Mouse (Mus musculus) forebrain, embryonic 14.5 days (tissue): ENCODE measurements around the gene Msmp. TPM values are rescaled to one million over a fixed set of nuclear protein-coding genes. Genes with fewer than 3 reads are reported as not detected.

Experiments
- ATAC-seq: fragments of 200-750 bp; cut with Nextera tagmentation; 2 replicates; pipeline ENCODE4 v1.8.0; 2017; ENCODE audit warnings: mild to moderate bottlenecking, moderate library complexity
- DNase-seq: peaks from one replicate; pipeline ENCODE4 v3.0.0-alpha.2; 2015; ENCODE audit warnings: low spot score
- H3K27ac ChIP-seq: fragments of 300-500 bp; sonication (generic); 2 replicates; pipeline ENCODE4 v1.5.1; 2014; ENCODE audit warnings: low read depth, mild to moderate bottlenecking, control low read depth, low read length, moderate library complexity
- H3K27me3 ChIP-seq: fragments of 300-500 bp; sonication (generic); replicated peaks from 2 replicates; pipeline ENCODE4 v1.6.1; 2014; ENCODE audit warnings: low read length, control low read depth, mixed read lengths; ENCODE audit not compliant: control insufficient read depth, insufficient read depth
- H3K36me3 ChIP-seq: fragments of 300-500 bp; sonication (generic); 2 replicates; pipeline ENCODE4 v1.6.1; 2014; ENCODE audit warnings: low read length, control low read depth; ENCODE audit not compliant: control insufficient read depth, insufficient read depth
- H3K4me1 ChIP-seq: fragments of 300-500 bp; sonication (generic); 2 replicates; pipeline ENCODE4 v1.6.1; 2014; ENCODE audit warnings: antibody characterized with exemption, low read length, control low read depth; ENCODE audit not compliant: control insufficient read depth, insufficient read depth
- H3K4me2 ChIP-seq: fragments of 300-500 bp; sonication (generic); 2 replicates; pipeline ENCODE4 v1.6.1; 2014; ENCODE audit warnings: mild to moderate bottlenecking, control low read depth, low read length
- H3K4me3 ChIP-seq: fragments of 300-500 bp; sonication (generic); 2 replicates; pipeline ENCODE4 v1.5.1; 2014; ENCODE audit warnings: low read depth, low read length, control low read depth
- H3K9ac ChIP-seq: fragments of 300-500 bp; sonication (generic); 2 replicates; pipeline ENCODE4 v1.6.1; 2014; ENCODE audit warnings: mild to moderate bottlenecking, low read length, control low read depth, moderate library complexity
- H3K9me3 ChIP-seq: fragments of 300-500 bp; sonication (generic); replicated peaks from 2 replicates; pipeline ENCODE4 v1.6.1; 2016; ENCODE audit warnings: low read length, control low read depth, mixed read lengths; ENCODE audit not compliant: control insufficient read depth
- WGBS: fragments of 180-500 bp; shearing (Covaris S2); extraction: QIAGEN DNeasy Blood & Tissue Kit; methylation state at CpG from one replicate; pipeline ENCODE4 v1.1.7; 2014; 5-methylcytosine and 5-hydroxymethylcytosine counted together
- polyA plus RNA-seq: library from polyadenylated mRNA; unstranded; fragments of >200 nt; fragmentation: Nextera tagmentation; extraction: Ambion mirVana; gene quantifications from 2 replicates; pipeline ENCODE4 v1.2.1, GENCODE M21; 2014

Msmp gene
- polyA plus RNA-seq, 1 experiment from 2014 or later = 0.37 TPM

DNA sequence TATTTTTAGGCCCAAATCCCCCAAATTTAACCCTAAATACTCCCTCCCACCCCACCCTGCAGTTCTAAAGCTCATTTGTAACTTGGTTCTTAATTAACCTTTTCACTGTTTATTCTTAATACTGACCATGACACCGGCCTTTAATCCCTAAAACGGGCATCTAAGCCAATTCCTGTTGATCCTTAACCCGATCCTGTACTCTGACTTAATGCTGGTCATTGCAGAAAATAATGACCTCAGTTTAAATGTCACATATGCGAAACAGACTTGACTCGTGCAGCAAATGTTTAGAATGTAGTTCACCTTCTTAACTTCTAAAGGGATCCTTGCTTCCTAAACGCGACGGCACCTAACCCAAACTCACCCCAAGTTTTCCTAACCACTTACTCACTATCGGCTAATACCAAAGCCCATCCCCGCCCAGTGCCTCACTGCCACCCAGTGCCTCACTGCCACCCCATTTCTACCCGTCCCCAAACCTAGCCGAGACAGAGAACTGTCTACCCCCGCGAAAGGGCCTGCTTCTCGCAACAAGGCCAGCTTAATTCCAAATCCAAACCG lies 22.8 kb downstream of the Msmp start:
- Histone ChIP-seq H3K4me2 (peak overlapping the region; percentile 89), H3K9ac (peak overlapping the region; percentile 94), H3K4me1 (peaks cover 21% of the 10 kb centered on the region), H3K4me3 (peak overlapping the region; percentile 85), H3K27ac (peak overlapping the region; percentile 94), H3K27me3 (no peaks in the 10 kb centered on the region), H3K36me3 (peaks cover 25% of the 10 kb centered on the region), H3K9me3 (no peaks in the 10 kb centered on the region)
- ATAC-seq = no peak; the same call in 1 of the 2 replicates
- no peak for DNase-seq
- 2% methylated on average over 16 of the region's 16 CpGs for WGBS

DNA sequence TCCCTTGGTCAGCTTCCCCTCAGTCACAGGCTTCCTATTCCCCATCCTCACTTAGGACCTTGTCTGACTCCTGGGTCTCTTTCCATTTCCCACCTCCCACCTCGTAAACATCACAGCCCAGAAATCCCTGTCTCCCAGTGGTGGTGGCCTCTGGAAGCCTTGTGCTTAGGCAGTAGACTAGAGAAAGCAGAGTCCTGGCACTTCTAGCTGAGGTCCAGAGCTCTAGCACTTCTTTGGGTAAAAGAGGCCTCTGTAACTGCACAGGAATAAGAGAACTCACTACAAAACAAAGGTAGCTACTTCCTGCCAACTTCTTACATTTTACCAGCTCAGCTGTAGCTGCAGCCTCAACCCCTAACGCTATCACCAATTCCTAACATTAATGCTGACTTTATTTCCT lies 23.3 kb downstream of the Msmp start:
- H3K36me3 ChIP-seq = peaks cover 24% of the 10 kb centered on the region
- peak overlapping the region; percentile 85 for H3K4me3 ChIP-seq
- no peak overlapping the region for H3K27ac ChIP-seq
- peak overlapping the region; percentile 89 for H3K4me2 ChIP-seq
- no peaks in the 10 kb centered on the region for H3K9me3 ChIP-seq
- peaks cover 21% of the 10 kb centered on the region for H3K4me1 ChIP-seq
- ATAC-seq = no peak
- no peak for DNase-seq
- H3K9ac ChIP-seq = peak overlapping the region; percentile 94
- 41% methylated on average over 2 of the region's 2 CpGs for WGBS
- no peaks in the 10 kb centered on the region for H3K27me3 ChIP-seq

DNA sequence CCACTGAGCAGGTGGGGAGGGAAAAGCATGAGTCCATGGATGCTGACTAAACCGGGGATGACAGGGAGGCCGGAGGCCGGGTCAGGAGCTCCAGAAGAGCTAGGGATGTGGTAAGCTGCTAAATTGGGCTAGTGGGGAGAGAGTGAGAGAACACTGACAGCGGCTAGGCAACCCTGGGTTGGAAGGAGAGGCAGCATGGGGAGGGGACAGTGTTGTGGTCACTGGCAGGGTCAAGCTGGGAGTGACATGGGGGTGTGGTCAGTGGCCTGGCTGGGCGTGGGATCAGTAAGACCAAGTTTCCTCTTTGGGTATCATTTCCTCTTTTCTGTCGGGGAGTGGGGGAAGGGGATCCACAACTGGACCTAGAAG lies 24.1 kb downstream of the Msmp start:
- Histone ChIP-seq H3K27me3 (no peaks in the 10 kb centered on the region), H3K27ac (no peak overlapping the region), H3K4me2 (peak overlapping the region; percentile 89; the same call in 1 of the 2 replicates), H3K4me3 (no peak overlapping the region), H3K9me3 (no peaks in the 10 kb centered on the region), H3K36me3 (peaks cover 24% of the 10 kb centered on the region), H3K9ac (no peak overlapping the region), H3K4me1 (peaks cover 21% of the 10 kb centered on the region)
- no peak for DNase-seq
- 65% methylated on average over 6 of the region's 6 CpGs for WGBS
- ATAC-seq = no peak

DNA sequence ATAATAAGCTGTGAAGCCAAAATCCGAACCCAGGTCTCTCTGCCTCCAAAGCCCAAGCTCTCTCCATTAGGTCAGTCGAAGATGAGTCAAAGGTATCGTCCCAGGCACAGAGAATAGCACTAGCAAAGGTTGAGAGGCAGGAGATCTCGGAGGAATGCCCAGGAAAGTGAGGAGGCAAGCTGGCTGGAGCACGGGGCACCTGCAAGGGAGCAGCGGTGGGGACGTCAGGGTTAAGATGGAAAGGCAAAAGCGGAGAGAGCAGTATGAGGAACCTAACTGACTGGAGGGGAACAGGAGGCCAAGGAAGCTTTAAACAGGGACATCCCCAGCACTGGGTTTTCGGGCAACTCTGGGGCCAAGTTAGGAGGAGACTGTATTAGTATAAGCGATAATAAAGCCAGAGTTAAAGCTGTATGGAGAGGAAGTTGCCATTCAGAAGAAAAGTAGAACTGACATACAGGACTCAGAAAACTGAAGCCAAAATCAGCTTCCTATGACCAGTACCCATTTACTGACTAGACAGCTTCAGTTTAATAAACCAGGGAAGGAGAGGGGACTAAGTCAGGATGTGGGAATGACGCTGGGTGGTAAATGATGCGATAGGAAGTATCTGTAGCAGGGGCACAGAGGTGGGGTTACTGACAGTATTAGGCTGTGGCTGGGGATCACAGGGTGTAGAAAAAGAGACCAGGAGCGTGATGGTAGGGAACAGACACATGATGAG lies 24.6 kb downstream of the Msmp start:
- ATAC-seq = no peak
- no peak overlapping the region for H3K4me2 ChIP-seq
- H3K27me3 ChIP-seq = no peaks in the 10 kb centered on the region
- DNase-seq = no peak
- 87% methylated on average over 13 of the region's 13 CpGs for WGBS
- no peak overlapping the region for H3K9ac ChIP-seq
- no peak overlapping the region for H3K4me3 ChIP-seq
- H3K4me1 ChIP-seq = peaks cover 21% of the 10 kb centered on the region
- no peaks in the 10 kb centered on the region for H3K9me3 ChIP-seq
- peaks cover 24% of the 10 kb centered on the region for H3K36me3 ChIP-seq
- H3K27ac ChIP-seq = no peak overlapping the region

GRCm38 (mm10) chr4:43558631-43559356 lies 25.5 kb downstream of the Msmp start:
- no peak overlapping the region for H3K4me3 ChIP-seq
- peak overlapping the region; percentile 21 for H3K4me2 ChIP-seq
- peaks cover 18% of the 10 kb centered on the region for H3K4me1 ChIP-seq
- ATAC-seq (no peak), DNase-seq (peak; percentile 8)
- H3K9me3 ChIP-seq = no peaks in the 10 kb centered on the region
- H3K36me3 ChIP-seq = peaks cover 31% of the 10 kb centered on the region
- H3K9ac ChIP-seq = peak overlapping the region; percentile 33; the same call in 1 of the 2 replicates
- WGBS = 40% methylated on average over 13 of the region's 13 CpGs
- H3K27me3 ChIP-seq = no peaks in the 10 kb centered on the region
- no peak overlapping the region for H3K27ac ChIP-seq

GRCm38 (mm10) chr4:43558028-43558630 lies 26.2 kb downstream of the Msmp start:
- Histone ChIP-seq H3K36me3 (peaks cover 38% of the 10 kb centered on the region), H3K27me3 (no peaks in the 10 kb centered on the region), H3K4me2 (0 out of 2 replicates have a peak overlapping the region, but pooled peaks have one; percentile 21), H3K9me3 (no peaks in the 10 kb centered on the region), H3K4me3 (no peak overlapping the region), H3K27ac (no peak overlapping the region), H3K4me1 (peaks cover 11% of the 10 kb centered on the region), H3K9ac (no peak overlapping the region; the same call in 1 of the 2 replicates)
- WGBS = 67% methylated on average over 5 of the region's 5 CpGs
- DNase-seq = no peak
- no peak for ATAC-seq

DNA sequence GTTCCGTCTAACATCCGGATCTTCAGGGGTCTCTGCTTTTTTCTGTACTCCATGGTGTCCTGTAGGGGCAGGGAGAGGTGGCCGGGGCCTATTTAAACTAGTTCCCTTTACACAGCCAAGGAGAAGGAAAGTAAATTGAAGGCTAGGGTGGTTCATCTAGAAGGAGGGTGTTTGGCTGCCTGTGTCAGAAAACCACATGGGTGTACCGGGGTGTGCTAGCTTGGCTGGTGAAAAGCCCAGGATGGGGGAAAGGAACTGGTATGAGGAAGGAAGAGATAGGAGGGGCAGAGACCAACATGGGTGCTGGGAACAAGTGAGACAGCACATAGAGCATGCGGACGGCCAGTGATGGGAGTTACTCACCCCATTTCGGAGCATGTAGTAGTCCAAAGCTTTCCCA lies 28.4 kb downstream of the Msmp start:
- Histone ChIP-seq H3K4me2 (no peak overlapping the region), H3K27me3 (no peaks in the 10 kb centered on the region), H3K9me3 (no peaks in the 10 kb centered on the region), H3K36me3 (peaks cover 60% of the 10 kb centered on the region), H3K9ac (no peak overlapping the region), H3K4me1 (peaks cover 3% of the 10 kb centered on the region), H3K4me3 (no peak overlapping the region), H3K27ac (no peak overlapping the region)
- DNase-seq (no peak), ATAC-seq (no peak)
- 96% methylated on average over 7 of the region's 7 CpGs for WGBS

DNA sequence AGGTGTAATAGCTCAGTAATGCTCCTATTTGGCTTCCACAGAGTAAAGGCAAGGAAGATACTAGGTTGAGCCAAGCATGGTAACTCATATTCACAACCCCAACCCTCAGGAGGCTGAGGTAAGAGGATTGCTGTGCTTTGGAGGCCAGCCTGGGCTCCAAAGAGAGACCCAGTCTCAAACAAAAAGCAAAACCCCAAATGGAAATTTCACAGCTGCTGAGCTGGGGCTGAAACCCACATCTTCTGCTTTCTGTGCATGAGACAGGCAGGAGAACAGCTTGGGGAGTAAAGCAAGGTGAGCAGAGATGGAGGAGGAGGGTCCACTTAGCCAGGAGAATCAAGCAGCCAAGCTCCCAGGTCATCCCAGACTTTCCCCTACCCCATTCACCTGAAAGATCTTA lies 30.4 kb downstream of the Msmp start:
- Histone ChIP-seq H3K9ac (no peak overlapping the region), H3K9me3 (no peaks in the 10 kb centered on the region), H3K27ac (no peak overlapping the region), H3K36me3 (peaks cover 80% of the 10 kb centered on the region), H3K4me1 (no peaks in the 10 kb centered on the region), H3K4me2 (no peak overlapping the region), H3K4me3 (no peak overlapping the region), H3K27me3 (no peaks in the 10 kb centered on the region)
- DNase-seq = no peak
- no peak for ATAC-seq
